Mouse (Mus musculus): ENCODE results near the gene Eif4h. TPM values are rescaled to one million over a fixed set of nuclear protein-coding genes. Genes with fewer than 3 reads are reported as not detected.

Eif4h gene
- polyA plus RNA-seq, 1 experiment from 2014 or later, result 556 TPM

GRCm38 (mm10) chr5:134614802-134615201, 24.5 kb downstream of the Eif4h start, which contains the start of gene Lat2:
Lat2 (minus strand) TSS chr5:134615025.
- Histone ChIP-seq H3K36me3 (peaks cover 53% of the 10 kb centered on the region), H3K9me3 (replicated peaks) (no peaks in the 10 kb centered on the region), H3K4me1 (0 out of 2 replicates have a peak, but pooled peaks cover 2% of the 10 kb centered on the region), H3K27ac (replicated peaks) (no peak within 1 kb of the TSS), H3K27me3 (ENCODE audit: low read depth, poor library complexity, severe bottlenecking) (no peaks in the 10 kb centered on the region), H3K4me3 (no peak within 1 kb of the TSS)
- DNase-seq (ENCODE audit: low spot score), result no peak
- 92% methylated on average over 7 of the region's 7 CpGs for WGBS

- 0 out of 2 replicates have a peak, but pooled peaks cover 2% of the 10 kb centered on the region for H3K4me1 ChIP-seq
- 87% methylated on average over 8 of the region's 8 CpGs for WGBS
- H3K27me3 ChIP-seq (ENCODE audit: low read depth, poor library complexity, severe bottlenecking), result no peaks in the 10 kb centered on the region
- no peak overlapping the region for H3K4me3 ChIP-seq
- DNase-seq (ENCODE audit: low spot score), result no peak
- peaks cover 48% of the 10 kb centered on the region for H3K36me3 ChIP-seq
- no peak overlapping the region for H3K27ac ChIP-seq (replicated peaks)
- H3K9me3 ChIP-seq (replicated peaks), result no peaks in the 10 kb centered on the region
These were observed 25.0 kb downstream of the Eif4h start for GRCm38 (mm10) chr5:134614296-134614695.

GRCm38 (mm10) chr5:134613727-134614126, 25.6 kb downstream of the Eif4h start:
- H3K27me3 ChIP-seq (ENCODE audit: low read depth, poor library complexity, severe bottlenecking), result no peaks in the 10 kb centered on the region
- peaks cover 42% of the 10 kb centered on the region for H3K36me3 ChIP-seq
- H3K4me3 ChIP-seq, result no peak overlapping the region
- H3K4me1 ChIP-seq, result 0 out of 2 replicates have a peak, but pooled peaks cover 2% of the 10 kb centered on the region
- WGBS, result 94% methylated on average over 9 of the region's 9 CpGs
- no peak overlapping the region for H3K27ac ChIP-seq (replicated peaks)
- no peaks in the 10 kb centered on the region for H3K9me3 ChIP-seq (replicated peaks)
- no peak for DNase-seq (ENCODE audit: low spot score)

GRCm38 (mm10) chr5:134611810-134612521, 27.3 kb downstream of the Eif4h start:
- no peak for DNase-seq (ENCODE audit: low spot score)
- H3K27ac ChIP-seq (replicated peaks), result 0 out of 2 replicates have a peak overlapping the region, but pooled peaks have one; percentile 1

GRCm38 (mm10) chr5:134609916-134610643, 29.2 kb downstream of the Eif4h start:
- WGBS, result 82% methylated on average over 12 of the region's 12 CpGs
- no peaks in the 10 kb centered on the region for H3K27me3 ChIP-seq (ENCODE audit: low read depth, poor library complexity, severe bottlenecking)
- H3K4me1 ChIP-seq, result 0 out of 2 replicates have a peak, but pooled peaks cover 2% of the 10 kb centered on the region

More at GRCm38 (mm10) chr5:134611810-134612521, 27.3 kb downstream of the Eif4h start:
- H3K4me3 ChIP-seq, result no peak overlapping the region
- peaks cover 25% of the 10 kb centered on the region for H3K36me3 ChIP-seq
- 0 out of 2 replicates have a peak, but pooled peaks cover 2% of the 10 kb centered on the region for H3K4me1 ChIP-seq
- 80% methylated on average over 8 of the region's 8 CpGs for WGBS
- no peaks in the 10 kb centered on the region for H3K27me3 ChIP-seq (ENCODE audit: low read depth, poor library complexity, severe bottlenecking)
- no peaks in the 10 kb centered on the region for H3K9me3 ChIP-seq (replicated peaks)

GRCm38 (mm10) chr5:134607121-134607520, 32.2 kb downstream of the Eif4h start:
- 72% methylated on average over 5 of the region's 5 CpGs for WGBS

More at GRCm38 (mm10) chr5:134609916-134610643, 29.2 kb downstream of the Eif4h start:
- Histone ChIP-seq H3K27ac (replicated peaks) (no peak overlapping the region), H3K9me3 (replicated peaks) (no peaks in the 10 kb centered on the region), H3K36me3 (peaks cover 7% of the 10 kb centered on the region; the same call in 1 of the 2 replicates), H3K4me3 (no peak overlapping the region)
- DNase-seq (ENCODE audit: low spot score), result no peak

GRCm38 (mm10) chr5:134606314-134606713, 33.0 kb downstream of the Eif4h start:
- no peaks in the 10 kb centered on the region for H3K9me3 ChIP-seq (replicated peaks)
- no peaks in the 10 kb centered on the region for H3K27me3 ChIP-seq (ENCODE audit: low read depth, poor library complexity, severe bottlenecking)

More at GRCm38 (mm10) chr5:134607121-134607520, 32.2 kb downstream of the Eif4h start:
- Histone ChIP-seq H3K27ac (replicated peaks) (no peak overlapping the region), H3K9me3 (replicated peaks) (no peaks in the 10 kb centered on the region), H3K4me3 (no peak overlapping the region), H3K27me3 (ENCODE audit: low read depth, poor library complexity, severe bottlenecking) (no peaks in the 10 kb centered on the region), H3K36me3 (peaks cover 8% of the 10 kb centered on the region; the same call in 1 of the 2 replicates), H3K4me1 (0 out of 2 replicates have a peak, but pooled peaks cover 2% of the 10 kb centered on the region)
- no peak for DNase-seq (ENCODE audit: low spot score)

GRCm38 (mm10) chr5:134604376-134604775, 34.9 kb downstream of the Eif4h start:
- WGBS, result 89% methylated on average over 11 of the region's 11 CpGs
- DNase-seq (ENCODE audit: low spot score), result no peak
- peaks cover 20% of the 10 kb centered on the region for H3K36me3 ChIP-seq

More at GRCm38 (mm10) chr5:134606314-134606713, 33.0 kb downstream of the Eif4h start:
- Histone ChIP-seq H3K4me3 (no peak overlapping the region), H3K36me3 (peaks cover 8% of the 10 kb centered on the region; the same call in 1 of the 2 replicates), H3K4me1 (no peaks in the 10 kb centered on the region), H3K27ac (replicated peaks) (no peak overlapping the region)
- DNase-seq (ENCODE audit: low spot score), result no peak

GRCm38 (mm10) chr5:134597711-134598110, 41.6 kb downstream of the Eif4h start:
- 94% methylated on average over 10 of the region's 10 CpGs for WGBS
- Histone ChIP-seq H3K36me3 (peaks cover 78% of the 10 kb centered on the region), H3K27ac (replicated peaks) (no peak overlapping the region), H3K4me1 (no peaks in the 10 kb centered on the region), H3K9me3 (replicated peaks) (no peaks in the 10 kb centered on the region), H3K4me3 (no peak overlapping the region), H3K27me3 (ENCODE audit: low read depth, poor library complexity, severe bottlenecking) (no peaks in the 10 kb centered on the region)
- DNase-seq (ENCODE audit: low spot score), result no peak

More at GRCm38 (mm10) chr5:134604376-134604775, 34.9 kb downstream of the Eif4h start:
- H3K4me3 ChIP-seq, result no peak overlapping the region
- H3K27ac ChIP-seq (replicated peaks), result no peak overlapping the region
- no peaks in the 10 kb centered on the region for H3K4me1 ChIP-seq
- no peaks in the 10 kb centered on the region for H3K9me3 ChIP-seq (replicated peaks)
- H3K27me3 ChIP-seq (ENCODE audit: low read depth, poor library complexity, severe bottlenecking), result no peaks in the 10 kb centered on the region

- H3K4me3 ChIP-seq, result no peak overlapping the region
- H3K27me3 ChIP-seq (ENCODE audit: low read depth, poor library complexity, severe bottlenecking), result no peaks in the 10 kb centered on the region
- H3K36me3 ChIP-seq, result peaks cover 99% of the 10 kb centered on the region
- H3K27ac ChIP-seq (replicated peaks), result no peak overlapping the region
- 91% methylated on average over 9 of the region's 9 CpGs for WGBS
- DNase-seq (ENCODE audit: low spot score), result no peak
- no peaks in the 10 kb centered on the region for H3K9me3 ChIP-seq (replicated peaks)
- no peaks in the 10 kb centered on the region for H3K4me1 ChIP-seq
These were observed 46.2 kb downstream of the Eif4h start for GRCm38 (mm10) chr5:134593093-134593492.

- 96% methylated on average over 11 of the region's 11 CpGs for WGBS
These were observed 47.2 kb downstream of the Eif4h start for GRCm38 (mm10) chr5:134592026-134592581.

GRCm38 (mm10) chr5:134589900-134590299, 49.4 kb downstream of the Eif4h start:
- 85% methylated on average over 3 of the region's 3 CpGs for WGBS
- Histone ChIP-seq H3K4me3 (no peak overlapping the region), H3K4me1 (peaks cover 4% of the 10 kb centered on the region; the same call in 1 of the 2 replicates), H3K9me3 (replicated peaks) (no peaks in the 10 kb centered on the region), H3K36me3 (peaks cover 99% of the 10 kb centered on the region), H3K27ac (replicated peaks) (no peak overlapping the region), H3K27me3 (ENCODE audit: low read depth, poor library complexity, severe bottlenecking) (no peaks in the 10 kb centered on the region)
- DNase-seq (ENCODE audit: low spot score), result no peak

More at GRCm38 (mm10) chr5:134592026-134592581, 47.2 kb downstream of the Eif4h start:
- Histone ChIP-seq H3K9me3 (replicated peaks) (no peaks in the 10 kb centered on the region), H3K36me3 (peaks cover 99% of the 10 kb centered on the region), H3K27me3 (ENCODE audit: low read depth, poor library complexity, severe bottlenecking) (no peaks in the 10 kb centered on the region), H3K27ac (replicated peaks) (no peak overlapping the region), H3K4me1 (no peaks in the 10 kb centered on the region), H3K4me3 (no peak overlapping the region)
- DNase-seq (ENCODE audit: low spot score), result no peak
